Mouse (Mus musculus) hindbrain, embryonic 15.5 days (tissue): ENCODE measurements around the gene Ctbs. TPM values are rescaled to one million over a fixed set of nuclear protein-coding genes. Genes with fewer than 3 reads are reported as not detected.
A peak's percentile ranks its signal among the peaks of the same experiment; 100 is the strongest.

Source experiments
- ATAC-seq: fragments of 200-750 bp; cut with Nextera tagmentation; 2 replicates; pipeline ENCODE4 v1.8.0; 2017; ENCODE audit warnings: low read depth, moderate number of reproducible peaks, moderate TSS enrichment; ENCODE audit not compliant: low FRiP score
- H3K27ac ChIP-seq: fragments of 300-500 bp; sonication (generic); replicated peaks from 2 replicates; pipeline ENCODE4 v1.5.1; 2015; ENCODE audit warnings: mild to moderate bottlenecking, inconsistent platforms
- H3K27me3 ChIP-seq: fragments of 300-500 bp; sonication (generic); 2 replicates; pipeline ENCODE4 v1.6.1; 2015; ENCODE audit warnings: control low read depth, inconsistent platforms
- H3K36me3 ChIP-seq: fragments of 300-500 bp; sonication (generic); 2 replicates; pipeline ENCODE4 v1.6.1; 2015; ENCODE audit warnings: control low read depth, inconsistent platforms
- H3K4me1 ChIP-seq: fragments of 300-500 bp; sonication (generic); replicated peaks from 2 replicates; pipeline ENCODE4 v1.6.1; 2015; ENCODE audit warnings: control low read depth, inconsistent platforms
- H3K4me2 ChIP-seq: fragments of 300-500 bp; sonication (generic); 2 replicates; pipeline ENCODE4 v1.6.1; 2015; ENCODE audit warnings: moderate library complexity, mild to moderate bottlenecking, inconsistent platforms
- H3K4me3 ChIP-seq: fragments of 300-500 bp; sonication (generic); 2 replicates; pipeline ENCODE4 v1.5.1; 2015; ENCODE audit warnings: mild to moderate bottlenecking, inconsistent platforms
- H3K9ac ChIP-seq: fragments of 300-500 bp; sonication (generic); 2 replicates; pipeline ENCODE4 v1.6.1; 2015; ENCODE audit warnings: inconsistent platforms
- H3K9me3 ChIP-seq: fragments of 300-500 bp; sonication (generic); 2 replicates; pipeline ENCODE4 v1.6.1; 2016; ENCODE audit warnings: control low read depth, inconsistent platforms
- WGBS: fragments of 180-500 bp; shearing (Covaris S2); methylation state at CpG from one replicate; pipeline ENCODE4 v1.1.7; 2015; 5-methylcytosine and 5-hydroxymethylcytosine counted together
- polyA plus RNA-seq: library from polyadenylated mRNA; unstranded; fragments of >200 nt; fragmentation: Nextera tagmentation; extraction: Ambion mirVana; gene quantifications from 2 replicates; pipeline ENCODE4 v1.2.1, GENCODE M21; 2015

Ctbs gene
- polyA plus RNA-seq, 1 experiment from 2014 or later, result 5.8 TPM

DNA sequence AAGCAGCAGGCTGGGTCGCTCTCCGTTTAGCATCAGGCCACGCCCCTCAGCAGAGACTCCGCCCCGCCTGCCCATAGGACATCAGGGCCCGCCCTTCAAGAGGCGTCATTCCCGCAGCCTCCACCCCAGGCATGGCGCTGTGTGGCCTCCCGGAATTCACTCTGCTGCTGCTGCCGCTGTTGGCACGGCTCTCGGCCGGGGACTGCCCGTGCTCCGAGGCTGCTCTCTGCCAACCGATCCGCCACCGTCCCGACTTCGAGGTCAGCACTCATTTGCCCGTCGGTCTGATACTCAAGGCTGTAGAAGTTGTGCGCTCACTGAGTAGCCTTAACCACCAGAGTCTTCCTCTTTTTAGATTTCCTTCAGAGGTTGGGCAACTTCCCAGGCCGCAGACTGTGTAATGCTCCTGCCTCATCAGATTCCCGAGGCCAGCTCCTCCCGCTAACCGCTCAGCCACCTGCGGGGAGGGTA is 811 bp downstream of the Ctbs start:
- no peaks in the 10 kb centered on the region for H3K9me3 ChIP-seq
- peak overlapping the region; percentile 64 for H3K27ac ChIP-seq
- no peaks in the 10 kb centered on the region for H3K27me3 ChIP-seq
- peak; percentile 99 for ATAC-seq
- H3K4me3 ChIP-seq, result peak overlapping the region; percentile 51
- H3K4me1 ChIP-seq, result peaks cover 5% of the 10 kb centered on the region
- peak overlapping the region; percentile 53 for H3K9ac ChIP-seq
- WGBS, result under 1% methylated on average over 29 of the region's 29 CpGs
- peaks cover 3% of the 10 kb centered on the region; the same call in 1 of the 2 replicates for H3K36me3 ChIP-seq
- H3K4me2 ChIP-seq, result peak overlapping the region; percentile 57

DNA sequence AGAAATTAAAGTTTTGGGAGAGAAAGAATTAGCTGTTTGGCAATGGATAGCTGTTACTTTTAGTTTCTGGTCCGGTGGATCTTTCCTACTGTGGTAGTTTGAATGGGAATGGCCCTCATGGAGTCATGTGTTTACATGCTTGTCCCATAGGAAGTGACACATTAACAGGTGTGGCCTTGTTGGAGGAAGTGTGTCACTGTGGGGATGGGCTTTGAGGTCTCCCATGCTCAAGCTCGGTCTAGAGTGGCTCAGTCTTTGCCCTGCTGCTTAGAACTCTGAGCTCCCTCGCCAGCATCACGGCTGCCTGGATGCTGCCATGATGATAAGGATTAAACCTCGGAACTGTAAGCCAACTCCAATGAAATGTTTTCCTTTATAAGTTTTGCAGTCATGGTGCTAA is 1.8 kb downstream of the Ctbs start:
- no peak for ATAC-seq
- Histone ChIP-seq H3K27ac (no peak overlapping the region), H3K9ac (no peak overlapping the region), H3K4me3 (no peak overlapping the region), H3K4me1 (peaks cover 5% of the 10 kb centered on the region), H3K27me3 (no peaks in the 10 kb centered on the region), H3K36me3 (no peaks in the 10 kb centered on the region), H3K9me3 (no peaks in the 10 kb centered on the region), H3K4me2 (peak overlapping the region; percentile 57)
- 83% methylated on average over 5 of the region's 5 CpGs for WGBS

DNA sequence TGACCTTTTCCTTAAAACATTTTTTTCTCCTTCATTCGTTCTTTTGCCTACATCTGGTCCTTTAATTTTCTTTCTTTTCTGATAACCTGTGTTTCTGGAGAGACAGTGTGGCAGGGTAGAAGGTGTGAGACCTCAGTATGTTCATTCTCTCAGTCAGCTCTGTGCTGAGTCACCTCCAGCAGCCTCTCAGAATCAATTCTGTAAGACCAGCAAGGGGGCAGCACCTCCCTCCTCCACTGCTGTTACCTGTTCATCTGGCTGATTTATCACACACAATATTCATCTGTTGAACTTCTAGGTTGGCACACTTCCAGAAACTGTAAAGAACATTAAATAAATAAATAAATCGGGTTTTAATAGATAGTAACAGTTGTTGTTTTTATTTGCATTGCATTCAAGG is 13.3 kb downstream of the Ctbs start:
- H3K27me3 ChIP-seq, result no peaks in the 10 kb centered on the region
- H3K27ac ChIP-seq, result no peak overlapping the region
- 69% methylated on average over 2 of the region's 2 CpGs for WGBS
- ATAC-seq, result no peak
- H3K4me2 ChIP-seq, result no peak overlapping the region
- no peaks in the 10 kb centered on the region for H3K36me3 ChIP-seq
- no peak overlapping the region for H3K9ac ChIP-seq
- no peak overlapping the region for H3K4me3 ChIP-seq
- no peaks in the 10 kb centered on the region for H3K4me1 ChIP-seq
- no peaks in the 10 kb centered on the region for H3K9me3 ChIP-seq

DNA sequence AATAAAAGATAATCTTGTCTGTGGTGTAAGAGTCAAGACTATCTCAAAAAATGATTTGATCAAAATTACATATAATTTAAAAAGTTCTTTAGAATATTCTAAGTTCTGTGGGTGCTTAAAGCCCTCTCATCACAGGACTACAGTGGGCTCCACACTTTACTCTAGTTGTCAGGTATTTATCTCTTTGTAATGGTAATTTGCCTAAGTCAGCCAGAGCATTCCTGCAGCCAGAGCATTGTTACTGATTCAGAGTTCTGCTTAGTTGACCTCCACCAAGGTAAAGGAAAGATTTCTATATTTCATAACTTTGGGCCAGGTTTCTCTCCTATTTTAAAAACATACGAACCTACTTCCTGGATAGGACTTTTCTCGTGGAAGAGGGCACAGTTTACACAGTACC is 19.6 kb downstream of the Ctbs start:
- H3K36me3 ChIP-seq, result no peaks in the 10 kb centered on the region
- ATAC-seq, result no peak
- H3K4me3 ChIP-seq, result no peak overlapping the region
- H3K4me1 ChIP-seq, result no peaks in the 10 kb centered on the region
- H3K4me2 ChIP-seq, result no peak overlapping the region
- H3K27me3 ChIP-seq, result no peaks in the 10 kb centered on the region
- no peak overlapping the region for H3K27ac ChIP-seq
- no peaks in the 10 kb centered on the region for H3K9me3 ChIP-seq
- 84% methylated on average over 2 of the region's 2 CpGs for WGBS
- no peak overlapping the region for H3K9ac ChIP-seq

DNA sequence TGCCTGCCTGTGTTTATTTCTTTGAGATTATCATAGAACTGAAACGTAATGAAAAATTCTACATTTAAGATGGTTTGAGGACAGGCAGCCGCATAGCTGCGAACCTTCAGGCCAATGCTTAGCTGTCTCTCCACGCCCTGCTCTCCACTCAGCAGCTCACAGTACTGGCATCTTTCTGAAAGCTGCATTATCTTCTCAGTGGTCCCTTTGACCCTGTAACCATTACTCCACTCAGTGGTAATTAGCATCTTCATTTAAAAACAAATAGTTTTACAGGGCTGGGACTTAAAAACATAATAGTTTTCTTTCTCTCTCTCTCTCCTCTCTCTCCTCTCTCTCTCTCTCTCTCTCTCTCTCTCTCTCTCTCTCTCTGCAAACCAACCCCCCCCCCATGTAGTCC is 23.1 kb downstream of the Ctbs start:
- Histone ChIP-seq H3K9ac (no peak overlapping the region), H3K4me2 (no peak overlapping the region), H3K36me3 (no peaks in the 10 kb centered on the region), H3K27ac (no peak overlapping the region), H3K4me1 (no peaks in the 10 kb centered on the region), H3K9me3 (no peaks in the 10 kb centered on the region), H3K4me3 (no peak overlapping the region), H3K27me3 (no peaks in the 10 kb centered on the region)
- no peak for ATAC-seq
- WGBS, result 72% methylated on average over 4 of the region's 4 CpGs

DNA sequence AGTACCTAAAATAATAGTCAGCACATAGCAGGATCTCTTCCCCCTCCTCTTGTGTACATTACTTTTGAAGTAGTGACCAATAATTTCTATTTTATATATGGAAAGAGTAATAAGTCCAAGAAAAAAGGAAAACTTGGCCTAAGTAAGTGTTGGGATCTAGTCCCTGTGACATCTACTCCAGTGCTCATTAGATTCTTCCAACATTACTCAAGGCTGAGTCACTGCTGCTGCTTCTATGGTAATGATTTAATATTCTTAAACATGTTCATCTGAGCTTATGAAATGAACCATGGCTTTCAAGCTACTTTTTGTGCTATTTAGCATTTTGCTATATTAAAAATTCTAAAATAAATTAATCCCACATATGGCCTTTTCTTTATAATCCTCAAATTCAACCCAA is 24.1 kb downstream of the Ctbs start:
- Histone ChIP-seq H3K4me1 (no peaks in the 10 kb centered on the region), H3K9ac (no peak overlapping the region), H3K9me3 (no peaks in the 10 kb centered on the region), H3K4me2 (no peak overlapping the region), H3K4me3 (no peak overlapping the region), H3K27ac (no peak overlapping the region), H3K36me3 (no peaks in the 10 kb centered on the region), H3K27me3 (no peaks in the 10 kb centered on the region)
- no peak for ATAC-seq

DNA sequence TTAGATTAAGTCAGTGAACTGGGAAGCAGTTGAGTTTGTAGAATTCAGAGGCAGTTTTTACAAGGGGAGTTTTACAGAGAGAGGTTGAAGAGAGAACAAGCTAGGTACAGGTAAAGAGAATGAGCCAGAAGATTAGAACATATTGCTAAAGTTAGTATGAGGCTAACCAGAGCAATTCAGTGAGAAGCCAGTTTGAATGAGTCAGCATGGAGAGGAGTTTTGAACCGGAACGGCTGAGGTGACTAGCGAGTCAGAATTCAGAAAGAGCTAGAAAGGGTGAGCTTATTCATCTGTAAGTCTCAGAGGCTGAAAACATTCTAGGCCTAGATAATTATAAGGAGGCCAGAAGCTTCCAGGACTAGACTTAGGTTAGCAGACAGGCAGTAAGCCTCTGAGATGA is 24.8 kb downstream of the Ctbs start:
- Histone ChIP-seq H3K27ac (no peak overlapping the region), H3K9me3 (no peaks in the 10 kb centered on the region), H3K36me3 (no peaks in the 10 kb centered on the region), H3K4me2 (no peak overlapping the region), H3K27me3 (no peaks in the 10 kb centered on the region), H3K9ac (no peak overlapping the region), H3K4me3 (no peak overlapping the region), H3K4me1 (no peaks in the 10 kb centered on the region)
- WGBS, result 94% methylated on average over 3 of the region's 3 CpGs
- ATAC-seq, result no peak

DNA sequence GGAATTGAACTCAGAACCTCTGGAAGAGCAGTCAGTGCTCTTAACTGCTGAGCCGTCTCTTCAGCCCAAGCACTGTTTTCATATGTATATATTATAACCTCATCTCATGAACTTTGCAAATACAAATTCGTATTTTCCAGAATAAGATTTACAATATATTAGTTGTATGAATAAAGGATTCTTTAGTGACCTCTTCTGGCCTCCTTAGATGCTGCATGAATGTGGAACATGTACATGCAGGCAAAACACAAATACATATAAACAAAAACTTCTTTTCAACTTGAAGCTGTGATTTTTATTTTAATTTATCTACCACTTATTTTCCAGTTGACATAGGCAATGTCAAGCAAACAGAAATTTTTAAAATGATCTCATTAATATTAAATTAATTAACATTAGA is 32.4 kb downstream of the Ctbs start:
- 73% methylated on average over 2 of the region's 2 CpGs for WGBS
- H3K4me2 ChIP-seq, result no peak overlapping the region

DNA sequence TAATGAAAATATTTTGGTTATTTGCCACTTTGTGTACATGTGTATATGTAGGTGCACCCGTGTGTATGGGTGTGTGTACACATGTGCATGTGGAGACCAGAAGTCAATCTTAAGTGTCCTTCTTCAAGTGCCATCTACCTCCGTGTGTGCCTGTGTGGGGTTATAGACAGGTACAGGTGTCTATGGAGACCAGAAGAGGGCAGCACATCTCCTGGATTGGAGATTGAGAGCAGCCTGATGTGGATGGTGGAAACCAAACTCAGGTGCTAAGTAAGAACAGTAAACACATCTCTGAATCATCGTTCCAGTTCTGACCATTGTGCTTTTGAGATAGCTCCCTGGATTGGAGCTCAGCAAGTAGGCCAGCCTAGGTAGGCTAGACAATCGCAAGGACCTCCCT is 36.9 kb downstream of the Ctbs start:
- Histone ChIP-seq H3K36me3 (no peaks in the 10 kb centered on the region), H3K4me1 (no peaks in the 10 kb centered on the region), H3K9me3 (no peaks in the 10 kb centered on the region), H3K4me2 (no peak overlapping the region), H3K27me3 (no peaks in the 10 kb centered on the region), H3K27ac (no peak overlapping the region), H3K4me3 (no peak overlapping the region), H3K9ac (no peak overlapping the region)
- 92% methylated on average over 4 of the region's 4 CpGs for WGBS
- ATAC-seq, result no peak

More for the DNA sequence above, 32.4 kb downstream of the Ctbs start:
- Histone ChIP-seq H3K27ac (no peak overlapping the region), H3K9ac (no peak overlapping the region), H3K4me1 (no peaks in the 10 kb centered on the region), H3K4me3 (no peak overlapping the region), H3K27me3 (no peaks in the 10 kb centered on the region), H3K9me3 (no peaks in the 10 kb centered on the region), H3K36me3 (no peaks in the 10 kb centered on the region)
- no peak for ATAC-seq

DNA sequence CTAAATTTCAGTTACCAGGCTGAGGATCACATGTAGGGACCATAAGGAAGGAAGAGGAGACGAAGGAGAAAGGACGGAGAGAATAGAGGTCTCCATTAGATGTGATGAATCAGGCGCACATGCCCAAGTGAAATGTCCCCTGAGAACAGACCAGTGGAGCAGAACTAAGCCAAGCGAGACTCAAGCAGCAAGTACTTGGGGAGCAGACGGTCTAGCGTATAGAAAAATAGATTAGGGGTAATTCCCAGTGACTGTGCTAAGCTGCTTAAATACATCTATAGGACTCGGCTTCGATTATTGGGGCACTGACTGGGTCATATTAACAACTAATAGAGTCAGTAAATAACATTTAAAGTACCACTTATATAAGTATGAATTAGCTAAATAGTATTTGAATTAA is 45.3 kb downstream of the Ctbs start:
- H3K4me3 ChIP-seq, result no peak overlapping the region
- H3K9me3 ChIP-seq, result no peaks in the 10 kb centered on the region
- H3K36me3 ChIP-seq, result no peaks in the 10 kb centered on the region
- H3K4me1 ChIP-seq, result peaks cover 8% of the 10 kb centered on the region; the same call in 1 of the 2 replicates
- H3K9ac ChIP-seq, result no peak overlapping the region
- no peak for ATAC-seq
- no peak overlapping the region for H3K27ac ChIP-seq
- WGBS, result 65% methylated on average over 8 of the region's 8 CpGs
- H3K4me2 ChIP-seq, result no peak overlapping the region
- H3K27me3 ChIP-seq, result no peaks in the 10 kb centered on the region

DNA sequence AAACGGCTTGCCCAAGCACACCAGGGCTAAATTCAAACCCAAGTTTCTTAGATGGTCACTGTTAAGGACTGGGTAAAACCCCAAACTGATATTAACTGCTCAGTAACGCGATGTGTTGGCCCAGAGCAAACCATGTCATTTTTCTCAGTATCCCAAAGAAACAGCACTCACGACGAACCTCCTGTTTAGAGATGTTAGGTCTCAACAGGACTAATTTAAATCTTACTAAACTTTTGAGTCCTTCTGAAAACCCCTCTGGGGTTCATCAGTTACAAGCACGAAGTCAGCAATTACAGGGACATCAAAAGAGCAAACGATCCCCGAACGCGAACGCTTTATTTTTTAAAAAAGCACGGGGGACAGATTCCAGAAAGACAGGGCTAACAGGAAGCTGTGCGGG is 49.4 kb downstream of the Ctbs start:
- Histone ChIP-seq H3K36me3 (peaks cover 7% of the 10 kb centered on the region; the same call in 1 of the 2 replicates), H3K4me1 (peaks cover 28% of the 10 kb centered on the region), H3K4me2 (peak overlapping the region; percentile 72), H3K27ac (peak overlapping the region; percentile 72), H3K9me3 (no peaks in the 10 kb centered on the region), H3K4me3 (peak overlapping the region; percentile 79), H3K9ac (peak overlapping the region; percentile 49), H3K27me3 (no peaks in the 10 kb centered on the region)
- no peak for ATAC-seq
- WGBS, result 5% methylated on average over 13 of the region's 13 CpGs

DNA sequence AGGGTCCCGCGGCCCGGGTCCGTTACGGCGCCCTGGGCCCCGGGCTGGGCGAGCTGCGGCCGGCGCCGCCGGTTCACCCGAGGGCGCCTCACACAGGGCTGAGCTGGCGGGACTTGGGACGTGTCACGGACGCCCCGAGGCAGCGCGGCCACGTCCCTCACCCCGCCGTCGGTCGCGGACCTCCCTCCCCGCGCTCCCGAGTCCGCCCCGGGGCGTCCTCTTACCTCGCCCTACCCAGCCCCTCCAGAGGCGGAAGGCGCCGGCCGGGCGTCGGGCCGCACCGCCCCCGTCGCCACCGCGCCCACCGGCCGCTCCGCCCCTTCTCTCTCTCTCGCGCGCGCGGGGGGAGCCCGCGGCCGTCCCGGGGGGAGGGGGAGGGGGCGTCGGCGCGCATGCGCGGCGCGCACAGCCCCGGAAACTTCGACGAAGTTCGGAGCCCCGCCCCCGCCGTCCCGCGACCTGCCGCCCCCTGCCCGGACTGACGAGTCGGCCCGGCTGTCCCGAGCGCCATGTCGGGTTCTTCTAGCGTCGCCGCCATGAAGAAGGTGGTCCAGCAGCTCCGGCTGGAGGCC is 49.9 kb downstream of the Ctbs start, which contains the start of the genes Spata1 and Gng5:
Gene Spata1 (minus strand): TSS at position 323 of the 572 bp plus-strand sequence.
Gene Gng5 (plus strand): TSS at position 377 of the 572 bp plus-strand sequence.
- Histone ChIP-seq H3K4me1 (peaks cover 28% of the 10 kb centered on the region), H3K4me3 (peak within 1 kb of the TSS; percentile 79), H3K9me3 (no peaks in the 10 kb centered on the region), H3K27ac (peak within 1 kb of the TSS; percentile 77), H3K36me3 (peaks cover 9% of the 10 kb centered on the region; the same call in 1 of the 2 replicates), H3K4me2 (peak within 1 kb of the TSS; percentile 72), H3K27me3 (no peaks in the 10 kb centered on the region), H3K9ac (peak within 1 kb of the TSS; percentile 49)
- peak; percentile 91 for ATAC-seq
- WGBS, result under 1% methylated on average over 73 of the region's 88 CpGs
